Mouse (Mus musculus) lung, postnatal 14 days (tissue): ENCODE measurements around the gene Aff4.
A peak's percentile ranks its signal among the peaks of the same experiment; 100 is the strongest.
"Not testable (repeated sequence)": the region's sequence is repeated elsewhere in the genome, so short reads cannot be mapped to it uniquely, and the experiment has no call there.

Source experiments
- DNase-seq: peaks from one replicate; pipeline ENCODE4 v3.0.0; 2021

Aff4 gene

GRCm38 (mm10) chr11:53341019-53341418 is 9.6 kb upstream of the Aff4 start:
- DNase-seq, result not testable (repeated sequence)

GRCm38 (mm10) chr11:53342711-53343110 is 7.9 kb upstream of the Aff4 start:
- no peak for DNase-seq

DNA sequence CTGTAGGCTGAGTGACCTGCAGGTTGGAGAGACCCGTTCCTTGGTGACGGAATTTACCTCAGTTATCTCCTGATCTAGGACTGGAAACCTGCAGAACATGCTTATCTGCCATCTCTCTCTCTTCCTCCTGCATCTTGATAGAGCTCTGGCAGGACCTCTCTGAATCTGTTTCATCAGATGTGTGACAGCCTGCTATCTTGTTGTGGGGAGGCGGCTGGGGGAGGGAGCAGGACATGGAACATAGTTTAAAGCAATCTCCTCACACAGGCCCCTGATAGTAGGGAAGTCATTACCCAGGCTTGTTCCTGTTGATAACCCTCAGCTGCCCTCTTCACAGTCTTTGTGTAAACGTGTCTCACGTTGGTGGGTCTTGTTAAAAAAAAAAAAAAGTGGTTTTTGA is 5.3 kb upstream of the Aff4 start:
- DNase-seq, result no peak

GRCm38 (mm10) chr11:53345738-53346137 is 4.9 kb upstream of the Aff4 start:
- no peak for DNase-seq

DNA sequence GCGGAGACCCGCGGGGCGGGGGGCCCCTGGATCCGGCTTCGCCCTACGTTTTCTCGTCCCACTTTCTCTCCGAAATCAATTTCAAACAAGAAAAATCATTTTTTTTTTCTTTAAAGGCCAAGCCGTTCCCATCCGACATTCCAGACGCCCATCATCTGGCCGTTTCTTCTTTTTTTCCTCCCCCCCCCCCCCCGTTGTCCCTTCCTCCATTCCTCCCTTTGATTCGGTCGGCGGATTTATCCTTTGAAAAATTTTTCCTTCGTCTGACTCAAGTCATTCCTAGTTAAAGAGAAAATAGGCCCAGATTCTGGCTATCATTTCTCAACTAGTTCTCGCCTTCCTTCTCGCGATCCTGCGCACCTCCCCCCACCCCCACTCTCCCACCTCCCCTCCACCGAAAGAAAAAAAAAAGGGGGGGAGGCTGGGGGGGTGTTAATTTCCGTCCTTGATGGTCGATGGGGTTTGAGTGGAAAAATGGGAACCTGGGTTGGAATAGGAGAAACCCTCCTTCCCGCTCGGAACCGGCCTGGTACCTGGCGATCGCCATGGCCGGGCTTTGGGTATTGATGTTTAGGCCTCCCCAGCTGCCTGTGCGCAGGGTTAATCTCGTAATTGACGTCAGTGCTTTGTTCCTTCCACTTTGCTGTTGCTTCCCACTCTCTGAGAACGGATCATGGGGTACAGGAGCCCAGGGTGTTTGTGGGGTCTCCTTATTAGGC is 750 bp downstream of the Aff4 start:
- peak; percentile 52 for DNase-seq

GRCm38 (mm10) chr11:53351943-53352590 is 1.4 kb downstream of the Aff4 start:
- peak; percentile 10 for DNase-seq

- DNase-seq, result no peak
Observed at GRCm38 (mm10) chr11:53358504-53359155, 8.0 kb downstream of the Aff4 start.

GRCm38 (mm10) chr11:53367032-53367431 is 16.4 kb downstream of the Aff4 start:
- no peak for DNase-seq

DNA sequence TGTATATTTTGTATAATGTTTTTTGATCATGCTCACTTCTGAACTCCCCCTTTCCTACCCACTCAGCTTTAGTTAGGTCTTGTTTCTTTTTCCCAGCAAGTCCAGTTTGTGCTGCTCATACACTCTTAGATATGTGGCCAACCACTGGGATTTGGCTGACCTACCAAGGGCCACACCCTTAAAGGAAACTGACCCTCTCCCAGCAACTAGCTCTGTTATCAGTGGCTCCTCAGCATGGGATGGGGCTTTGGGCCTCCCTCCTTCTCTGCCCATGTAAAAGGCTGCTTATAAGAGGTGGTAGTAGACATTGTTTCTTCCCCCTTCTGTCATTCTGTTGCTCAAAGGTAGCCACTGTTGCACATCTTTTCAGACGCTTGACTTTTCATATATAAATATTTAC is 28.3 kb downstream of the Aff4 start:
- no peak for DNase-seq

DNA sequence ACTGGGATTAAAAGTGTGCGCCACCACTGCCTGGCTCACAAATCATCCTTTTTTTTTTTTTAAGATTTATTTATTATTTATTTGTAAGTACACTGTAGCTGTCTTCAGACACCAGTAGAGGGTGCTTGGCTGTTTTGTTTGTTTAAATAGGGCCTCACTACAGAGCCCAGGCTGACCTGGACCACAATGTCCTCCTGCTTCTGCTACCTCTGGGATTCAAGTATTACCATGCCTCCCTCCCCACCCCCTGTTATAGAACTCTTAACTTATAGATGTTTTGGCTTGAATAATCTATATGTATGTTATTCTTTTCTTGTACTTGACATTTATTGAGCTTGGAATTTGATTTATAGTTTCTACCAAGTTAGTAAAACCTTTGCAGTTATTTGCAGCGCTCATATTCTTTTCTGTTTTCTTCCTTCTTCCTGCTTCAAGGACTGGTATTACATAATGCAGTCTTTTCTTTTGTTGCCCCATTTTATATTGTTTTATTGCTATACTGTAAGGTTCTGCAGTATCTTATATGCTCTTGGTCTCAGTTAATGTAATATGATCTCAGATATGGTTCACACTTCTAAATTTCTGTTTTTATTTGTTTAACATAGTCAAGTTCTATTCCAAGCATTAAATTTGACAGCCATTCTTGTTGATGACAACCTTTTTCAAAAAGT is 33.3 kb downstream of the Aff4 start:
- no peak for DNase-seq

- no peak for DNase-seq
Observed at GRCm38 (mm10) chr11:53393856-53394255, 43.2 kb downstream of the Aff4 start.

DNA sequence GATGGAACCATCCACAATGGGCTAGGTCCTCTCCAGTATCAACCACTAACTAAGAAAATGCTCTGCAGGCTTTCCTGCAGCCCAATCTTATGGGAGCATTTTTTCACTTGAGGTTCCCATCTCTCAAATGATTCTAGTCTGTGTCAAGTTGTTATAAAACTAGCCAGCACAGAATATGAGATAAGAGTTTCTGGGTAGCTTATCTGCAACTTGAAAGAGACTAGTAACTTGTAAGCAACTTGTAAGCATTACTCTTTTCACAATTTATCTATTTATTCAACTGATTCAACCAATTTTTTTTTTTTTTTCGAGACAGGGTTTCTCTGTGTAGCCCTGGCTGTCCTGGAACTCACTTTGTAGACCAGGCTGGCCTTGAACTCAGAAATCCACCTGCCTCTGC is 53.0 kb downstream of the Aff4 start:
- DNase-seq, result no peak

DNA sequence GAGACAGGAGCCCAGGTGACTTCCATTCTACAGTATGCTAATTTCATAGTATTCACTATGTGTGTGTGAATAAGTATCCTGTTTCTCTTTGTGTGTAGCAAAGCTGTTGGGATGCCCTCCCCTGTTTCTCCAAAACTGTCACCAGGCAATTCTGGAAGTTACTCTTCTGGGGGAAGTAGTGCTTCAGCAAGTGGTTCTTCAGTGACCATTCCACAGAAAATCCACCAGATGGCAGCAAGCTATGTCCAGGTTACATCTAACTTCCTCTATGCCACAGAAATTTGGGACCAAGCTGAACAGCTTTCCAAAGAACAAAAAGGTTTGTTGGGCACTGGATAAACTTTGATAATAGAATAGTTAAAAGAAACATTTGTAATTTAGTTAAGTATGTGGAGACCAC is 61.1 kb downstream of the Aff4 start:
- peak; percentile 11 for DNase-seq

DNA sequence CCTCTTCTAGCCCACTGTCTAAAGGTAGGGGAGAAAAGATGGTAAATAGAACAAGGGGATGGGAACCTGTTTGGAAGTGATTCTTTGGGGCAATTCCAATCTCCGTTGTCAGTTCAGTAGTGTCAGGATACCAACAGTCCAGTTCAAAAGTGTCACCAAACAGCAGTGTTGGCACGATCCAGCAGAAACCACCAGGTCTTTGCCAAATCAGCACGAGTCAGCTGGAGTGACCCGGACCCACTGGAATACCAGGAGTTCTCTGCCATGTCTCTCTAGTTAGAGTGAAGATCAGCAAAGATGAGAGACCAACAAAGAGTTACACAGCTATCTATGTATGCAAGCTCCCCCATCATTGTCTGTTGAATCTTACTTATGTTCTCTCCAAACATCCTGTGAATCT is 63.2 kb downstream of the Aff4 start:
- no peak for DNase-seq

- DNase-seq, result no peak
Observed at GRCm38 (mm10) chr11:53418048-53418447, 67.4 kb downstream of the Aff4 start.

DNA sequence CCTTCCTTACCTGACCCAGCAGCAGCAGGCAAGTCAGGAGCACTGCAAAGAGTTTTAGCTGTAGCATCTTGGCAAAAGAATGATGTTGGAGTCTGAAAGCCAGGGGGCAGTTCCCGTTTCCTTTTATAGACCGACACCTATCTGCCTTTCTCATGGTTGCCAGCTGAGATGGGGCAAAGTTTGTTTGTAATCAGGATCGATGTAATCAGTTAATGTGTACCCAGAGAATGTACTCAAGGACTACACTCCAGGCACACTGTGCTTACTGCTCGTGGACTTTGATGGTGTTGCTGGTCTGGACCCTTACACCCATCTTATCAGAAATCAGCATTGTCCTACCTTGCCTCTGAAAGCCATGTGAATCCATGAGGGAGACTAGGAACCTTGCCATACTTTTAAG is 72.4 kb downstream of the Aff4 start, which contains the start of gene Leap2:
Leap2 (minus strand) TSS at position 135 of the 400 bp plus-strand sequence.
- no peak for DNase-seq

DNA sequence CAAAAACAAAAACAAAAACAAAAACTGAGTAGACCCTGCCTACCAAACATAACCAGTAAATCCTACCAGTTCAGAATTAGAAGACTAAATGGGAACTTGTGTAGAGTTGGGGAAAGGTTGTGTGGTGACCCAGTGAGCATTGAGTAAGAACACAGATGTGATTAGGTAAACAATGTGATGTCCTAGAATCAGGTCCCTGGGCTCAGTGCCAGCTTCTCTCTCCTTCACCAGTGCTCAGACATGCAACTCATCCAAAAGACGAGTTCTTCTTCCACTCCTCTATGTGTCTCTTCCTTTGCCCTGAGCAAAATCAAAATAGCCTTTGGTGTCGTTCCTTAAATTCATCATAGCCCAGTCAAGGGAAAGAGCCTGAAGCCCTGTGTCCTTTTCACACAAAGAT is 74.2 kb downstream of the Aff4 start:
- peak; percentile 39 for DNase-seq

- no peak for DNase-seq
Observed at GRCm38 (mm10) chr11:53425251-53425650, 74.6 kb downstream of the Aff4 start.

- DNase-seq, result no peak
Observed at GRCm38 (mm10) chr11:53425711-53426255, 75.2 kb downstream of the Aff4 start.

GRCm38 (mm10) chr11:53426914-53427313 is 76.3 kb downstream of the Aff4 start:
- not testable (repeated sequence) for DNase-seq

GRCm38 (mm10) chr11:53427993-53428715 is 77.5 kb downstream of the Aff4 start:
- no peak for DNase-seq

- DNase-seq, result no peak
Observed at GRCm38 (mm10) chr11:53428716-53429057, 78.1 kb downstream of the Aff4 start.

- DNase-seq, result no peak
Observed at GRCm38 (mm10) chr11:53429182-53429581, 78.5 kb downstream of the Aff4 start.
